Mouse (Mus musculus): ENCODE measurements around the gene Pomgnt2. TPM values are rescaled to one million over a fixed set of nuclear protein-coding genes. Genes with fewer than 3 reads are reported as not detected.

Pomgnt2 gene
- polyA plus RNA-seq, 1 experiment, result 4.0 TPM

DNA sequence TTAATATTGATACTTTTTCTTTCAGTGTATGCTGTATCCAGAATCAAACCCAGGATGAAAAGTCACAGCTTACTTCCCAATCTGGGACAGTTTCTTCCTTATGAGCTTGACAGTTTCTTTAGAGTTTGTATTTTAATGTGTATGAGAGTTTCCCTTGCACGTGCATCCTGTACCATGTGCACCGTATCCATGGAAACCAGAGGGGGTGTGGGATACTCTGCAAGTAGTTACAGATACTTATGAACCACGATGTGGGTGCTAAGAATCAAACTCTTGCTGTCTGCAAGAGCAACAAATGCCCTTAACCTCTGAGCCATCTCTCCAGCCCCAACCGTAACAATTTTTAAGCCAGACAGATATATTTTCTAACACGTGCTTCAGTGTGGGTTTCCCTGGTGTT is 5.9 kb downstream of the Pomgnt2 start:
- Histone ChIP-seq H3K4me3 (ENCODE audit: insufficient read depth, low read depth, low read length) (no peak overlapping the region), H3K4me1 (ENCODE audit: control insufficient read depth, insufficient read depth, insufficient read length, low read length) (peaks cover 4% of the 10 kb centered on the region), H3K27ac (replicated peaks; ENCODE audit: low read depth, low read length) (no peak overlapping the region)

DNA sequence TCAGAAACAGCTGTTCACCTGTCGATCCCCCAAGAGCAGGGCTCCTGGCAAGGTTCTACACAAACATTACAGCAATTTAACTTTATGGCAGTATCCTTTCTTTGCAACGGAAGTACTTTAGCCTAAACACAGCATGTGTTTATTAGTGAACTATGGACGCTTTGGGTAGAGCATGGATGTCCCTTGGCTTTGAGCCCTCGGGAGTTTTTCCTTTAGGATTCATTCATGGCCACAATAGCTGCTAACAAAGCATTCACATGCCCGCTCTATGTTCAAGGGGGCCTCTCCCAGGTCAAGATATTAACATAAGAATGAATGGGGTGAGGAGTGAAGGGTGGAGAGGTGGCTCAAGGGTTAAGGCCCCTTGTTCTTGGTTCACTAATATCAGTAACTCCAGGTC is 7.4 kb downstream of the Pomgnt2 start:
- peaks cover 4% of the 10 kb centered on the region for H3K4me1 ChIP-seq (ENCODE audit: control insufficient read depth, insufficient read depth, insufficient read length, low read length)
- H3K27ac ChIP-seq (replicated peaks; ENCODE audit: low read depth, low read length), result no peak overlapping the region
- no peak overlapping the region for H3K4me3 ChIP-seq (ENCODE audit: insufficient read depth, low read depth, low read length)

DNA sequence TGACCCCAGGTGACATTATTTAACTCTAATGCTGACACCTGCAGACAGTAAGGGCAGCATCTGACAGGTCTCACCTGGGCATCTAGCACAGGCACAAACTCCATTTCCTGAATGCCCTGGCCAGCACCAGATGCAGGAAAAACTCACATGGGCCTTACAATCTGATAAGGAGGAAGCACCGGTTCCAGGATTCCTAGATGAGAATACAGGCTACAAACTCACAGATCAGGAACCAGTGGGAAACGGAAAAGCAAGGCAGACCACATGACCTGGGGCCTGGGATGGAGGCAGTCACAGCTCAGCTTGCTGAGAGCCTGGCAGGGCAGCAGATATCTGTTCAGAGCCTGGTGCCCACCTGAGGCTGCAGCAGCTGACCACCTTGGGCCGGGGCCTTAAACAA is 8.0 kb downstream of the Pomgnt2 start:
- H3K4me3 ChIP-seq (ENCODE audit: insufficient read depth, low read depth, low read length), result no peak overlapping the region
- H3K27ac ChIP-seq (replicated peaks; ENCODE audit: low read depth, low read length), result no peak overlapping the region
- H3K4me1 ChIP-seq (ENCODE audit: control insufficient read depth, insufficient read depth, insufficient read length, low read length), result peaks cover 4% of the 10 kb centered on the region; the same call in 1 of the 2 replicates

DNA sequence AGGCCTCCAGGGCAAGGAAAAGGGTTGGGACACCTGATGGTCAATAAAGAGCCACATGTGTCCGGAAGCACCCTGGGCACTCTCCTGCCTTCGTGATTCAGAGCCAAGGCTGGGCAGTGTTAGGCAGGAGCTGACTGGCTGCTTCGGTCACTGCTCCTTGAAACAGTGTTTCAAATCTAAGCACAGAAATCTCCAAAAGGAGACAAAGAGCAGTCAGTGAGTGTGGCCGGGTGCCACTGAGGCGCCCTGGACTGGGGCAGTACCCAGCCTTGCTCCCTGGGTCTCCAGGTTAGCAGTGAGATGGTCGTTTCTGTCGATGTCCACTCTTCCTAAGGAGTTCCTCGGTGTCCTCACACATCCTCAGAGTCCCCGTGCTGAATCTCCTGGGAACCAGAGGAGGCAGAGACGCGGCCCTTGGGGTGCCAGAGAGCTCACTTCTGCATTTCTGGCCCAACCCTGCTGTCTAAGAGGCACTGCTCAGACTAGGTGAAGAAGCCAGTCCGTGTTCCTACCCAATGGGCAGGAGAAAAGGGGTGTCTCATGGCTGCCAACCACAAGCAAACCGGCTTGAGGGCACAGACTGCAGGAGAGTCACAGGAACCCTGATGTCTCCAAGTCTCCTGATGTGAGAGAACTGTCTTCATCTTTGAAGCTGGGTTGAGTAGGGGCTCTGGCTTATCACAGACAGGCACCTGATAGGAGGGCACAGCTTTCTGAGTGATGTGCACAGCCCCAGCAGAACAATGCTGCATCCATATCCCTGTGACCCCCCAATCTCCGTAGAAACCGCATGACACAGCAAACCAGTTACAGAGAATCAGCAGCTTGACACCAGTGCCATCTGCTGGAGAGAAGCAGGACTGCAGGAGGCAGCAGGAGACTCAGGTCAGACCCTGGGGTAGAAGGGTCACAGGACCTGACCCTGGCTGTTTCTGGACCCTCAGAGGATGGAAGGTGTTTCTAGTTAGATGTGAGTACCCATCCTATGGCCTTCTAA is 12.1 kb downstream of the Pomgnt2 start:
- H3K4me3 ChIP-seq (ENCODE audit: insufficient read depth, low read depth, low read length), result no peak overlapping the region
- H3K27ac ChIP-seq (replicated peaks; ENCODE audit: low read depth, low read length), result no peak overlapping the region
- no peaks in the 10 kb centered on the region for H3K4me1 ChIP-seq (ENCODE audit: control insufficient read depth, insufficient read depth, insufficient read length, low read length)

GRCm38 (mm10) chr9:121983504-121983903 is 13.4 kb downstream of the Pomgnt2 start:
- Histone ChIP-seq H3K27ac (replicated peaks; ENCODE audit: low read depth, low read length) (no peak overlapping the region), H3K4me1 (ENCODE audit: control insufficient read depth, insufficient read depth, insufficient read length, low read length) (no peaks in the 10 kb centered on the region), H3K4me3 (ENCODE audit: insufficient read depth, low read depth, low read length) (no peak overlapping the region)

- H3K27ac ChIP-seq (replicated peaks; ENCODE audit: low read depth, low read length), result no peak overlapping the region
- no peaks in the 10 kb centered on the region for H3K4me1 ChIP-seq (ENCODE audit: control insufficient read depth, insufficient read depth, insufficient read length, low read length)
- no peak overlapping the region for H3K4me3 ChIP-seq (ENCODE audit: insufficient read depth, low read depth, low read length)
Observed at GRCm38 (mm10) chr9:121982665-121983064, 14.2 kb downstream of the Pomgnt2 start.

- Histone ChIP-seq H3K27ac (replicated peaks; ENCODE audit: low read depth, low read length) (no peak overlapping the region), H3K4me1 (ENCODE audit: control insufficient read depth, insufficient read depth, insufficient read length, low read length) (no peaks in the 10 kb centered on the region), H3K4me3 (ENCODE audit: insufficient read depth, low read depth, low read length) (no peak overlapping the region)
Observed at GRCm38 (mm10) chr9:121982214-121982613, 14.7 kb downstream of the Pomgnt2 start.

DNA sequence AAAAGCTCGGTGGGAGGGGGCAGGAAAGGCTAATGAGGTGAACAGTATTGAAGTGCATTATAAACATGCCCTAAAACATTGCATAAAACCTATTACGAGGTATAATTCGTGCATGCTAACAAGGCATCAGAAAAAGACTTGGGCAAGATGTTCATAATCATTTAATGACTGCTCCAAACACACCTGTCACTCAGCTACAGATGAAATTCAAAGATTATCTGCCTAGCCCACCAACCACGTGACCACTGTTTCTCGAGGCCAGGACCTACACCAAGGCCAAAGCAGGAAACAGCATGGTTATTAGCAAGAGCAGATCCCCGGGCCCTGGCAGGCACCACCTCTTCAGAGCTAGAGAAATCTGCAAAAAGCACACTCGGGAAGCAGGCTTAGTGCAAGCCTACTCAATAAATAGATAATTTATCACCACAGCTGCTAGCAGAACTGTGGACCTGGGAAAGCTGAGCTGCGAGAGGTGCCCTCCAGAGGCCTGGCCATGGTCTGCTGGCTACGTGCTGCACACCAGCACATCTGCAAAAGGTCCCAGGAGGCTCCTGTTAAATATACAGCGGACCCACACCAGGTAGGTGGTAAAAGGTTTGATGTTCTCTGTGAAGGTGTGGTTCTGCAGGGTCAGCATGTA is 15.3 kb downstream of the Pomgnt2 start:
- Histone ChIP-seq H3K4me3 (ENCODE audit: insufficient read depth, low read depth, low read length) (no peak overlapping the region), H3K4me1 (ENCODE audit: control insufficient read depth, insufficient read depth, insufficient read length, low read length) (no peaks in the 10 kb centered on the region), H3K27ac (replicated peaks; ENCODE audit: low read depth, low read length) (no peak overlapping the region)

GRCm38 (mm10) chr9:121981046-121981445 is 15.9 kb downstream of the Pomgnt2 start:
- Histone ChIP-seq H3K27ac (replicated peaks; ENCODE audit: low read depth, low read length) (no peak overlapping the region), H3K4me1 (ENCODE audit: control insufficient read depth, insufficient read depth, insufficient read length, low read length) (no peaks in the 10 kb centered on the region), H3K4me3 (ENCODE audit: insufficient read depth, low read depth, low read length) (no peak overlapping the region)

DNA sequence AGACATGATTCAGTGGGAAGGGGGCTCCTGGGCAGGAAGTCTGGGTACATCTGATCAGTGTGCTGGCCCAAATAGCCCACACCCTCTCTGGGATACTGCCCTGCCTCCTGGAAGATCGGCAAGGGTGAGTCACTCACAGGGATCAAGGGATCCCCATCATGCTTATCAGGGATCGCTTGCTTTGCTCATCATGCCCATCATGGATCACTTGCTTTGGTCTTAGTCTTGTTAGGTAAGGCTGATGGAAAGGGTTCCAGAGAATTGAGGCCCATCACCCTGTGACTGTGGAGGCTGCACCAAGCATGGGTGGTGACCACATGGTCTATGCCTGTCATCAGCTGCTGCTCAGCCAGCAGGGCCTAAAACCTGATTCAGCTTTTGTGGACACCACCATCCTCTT is 21.6 kb downstream of the Pomgnt2 start:
- H3K4me1 ChIP-seq (ENCODE audit: control insufficient read depth, insufficient read depth, insufficient read length, low read length), result no peaks in the 10 kb centered on the region
- H3K4me3 ChIP-seq (ENCODE audit: insufficient read depth, low read depth, low read length), result no peak overlapping the region
- no peak overlapping the region for H3K27ac ChIP-seq (replicated peaks; ENCODE audit: low read depth, low read length)

- peaks cover 2% of the 10 kb centered on the region; the same call in 1 of the 2 replicates for H3K4me1 ChIP-seq (ENCODE audit: control insufficient read depth, insufficient read depth, insufficient read length, low read length)
- no peak overlapping the region for H3K4me3 ChIP-seq (ENCODE audit: insufficient read depth, low read depth, low read length)
- no peak overlapping the region; the same call in 1 of the 2 replicates for H3K27ac ChIP-seq (replicated peaks; ENCODE audit: low read depth, low read length)
Observed at GRCm38 (mm10) chr9:121974141-121974986, 22.5 kb downstream of the Pomgnt2 start.

DNA sequence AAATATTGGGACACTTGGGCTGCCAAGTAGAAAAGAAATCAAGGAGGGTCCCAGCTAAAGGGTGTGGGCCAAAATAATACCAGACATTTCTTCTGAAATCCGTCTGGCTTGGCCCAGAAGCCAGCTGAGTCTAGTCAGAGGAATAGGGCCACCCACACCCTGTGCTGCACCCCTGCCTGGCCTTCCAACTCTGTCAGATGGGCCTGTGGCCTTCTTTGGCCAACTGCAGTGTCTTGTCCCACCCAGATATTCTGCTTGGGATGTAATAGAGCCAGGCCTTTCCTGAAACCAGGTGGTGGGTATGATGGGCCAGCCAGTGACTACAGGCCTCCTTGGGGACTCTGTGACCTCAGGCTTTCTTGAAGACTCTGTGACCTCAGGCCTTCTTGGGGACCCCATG is 23.7 kb downstream of the Pomgnt2 start:
- peaks cover 2% of the 10 kb centered on the region; the same call in 1 of the 2 replicates for H3K4me1 ChIP-seq (ENCODE audit: control insufficient read depth, insufficient read depth, insufficient read length, low read length)
- no peak overlapping the region for H3K4me3 ChIP-seq (ENCODE audit: insufficient read depth, low read depth, low read length)
- no peak overlapping the region for H3K27ac ChIP-seq (replicated peaks; ENCODE audit: low read depth, low read length)

DNA sequence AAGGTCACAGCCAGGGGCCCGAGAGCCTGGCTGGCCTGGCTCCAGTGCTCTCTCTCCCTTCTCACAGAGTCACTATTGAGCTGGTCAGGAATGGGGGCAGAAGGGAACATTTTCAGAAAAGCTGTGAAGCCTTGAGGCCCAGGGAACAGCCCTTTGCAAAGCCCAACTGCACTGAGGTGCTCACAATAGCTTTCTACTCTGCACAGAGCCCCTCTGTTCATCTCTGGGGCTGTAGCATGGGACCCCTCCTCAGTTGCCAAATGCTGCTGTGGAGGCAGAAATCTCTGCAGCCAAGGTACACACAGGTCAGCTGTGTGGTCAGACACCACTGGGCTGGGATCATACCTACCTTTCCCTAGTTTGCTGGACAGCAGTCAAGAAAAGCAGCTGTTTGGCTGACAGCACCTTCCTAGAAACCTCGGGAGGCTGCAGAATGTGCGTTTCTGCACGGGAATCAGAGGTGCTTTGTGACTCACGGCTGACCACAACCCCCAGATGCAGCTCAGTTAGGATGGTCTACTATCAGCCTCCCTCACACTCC is 27.0 kb downstream of the Pomgnt2 start:
- H3K4me1 ChIP-seq (ENCODE audit: control insufficient read depth, insufficient read depth, insufficient read length, low read length), result peaks cover 2% of the 10 kb centered on the region; the same call in 1 of the 2 replicates
- no peak overlapping the region for H3K27ac ChIP-seq (replicated peaks; ENCODE audit: low read depth, low read length)
- H3K4me3 ChIP-seq (ENCODE audit: insufficient read depth, low read depth, low read length), result no peak overlapping the region

DNA sequence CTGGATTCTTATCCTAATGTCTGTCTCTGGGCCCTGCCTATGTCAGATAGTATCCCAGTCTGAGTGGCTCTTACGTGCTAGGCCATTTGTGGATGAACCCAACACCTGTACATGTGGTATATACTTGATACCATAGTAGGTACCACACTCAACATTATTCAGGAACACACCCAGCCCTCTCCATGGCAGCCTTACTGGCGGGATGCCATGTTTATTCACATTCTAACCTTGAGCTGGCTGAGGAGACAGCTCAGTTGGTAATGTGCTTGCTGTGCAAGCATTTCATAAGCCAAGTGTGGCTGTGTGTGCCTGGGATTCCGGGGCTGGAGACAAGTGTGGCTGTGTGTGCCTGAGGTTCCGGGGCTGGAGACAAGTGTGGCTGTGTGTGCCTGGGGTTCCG is 28.7 kb downstream of the Pomgnt2 start:
- Histone ChIP-seq H3K4me3 (ENCODE audit: insufficient read depth, low read depth, low read length) (no peak overlapping the region), H3K4me1 (ENCODE audit: control insufficient read depth, insufficient read depth, insufficient read length, low read length) (peaks cover 2% of the 10 kb centered on the region; the same call in 1 of the 2 replicates), H3K27ac (replicated peaks; ENCODE audit: low read depth, low read length) (no peak overlapping the region)

DNA sequence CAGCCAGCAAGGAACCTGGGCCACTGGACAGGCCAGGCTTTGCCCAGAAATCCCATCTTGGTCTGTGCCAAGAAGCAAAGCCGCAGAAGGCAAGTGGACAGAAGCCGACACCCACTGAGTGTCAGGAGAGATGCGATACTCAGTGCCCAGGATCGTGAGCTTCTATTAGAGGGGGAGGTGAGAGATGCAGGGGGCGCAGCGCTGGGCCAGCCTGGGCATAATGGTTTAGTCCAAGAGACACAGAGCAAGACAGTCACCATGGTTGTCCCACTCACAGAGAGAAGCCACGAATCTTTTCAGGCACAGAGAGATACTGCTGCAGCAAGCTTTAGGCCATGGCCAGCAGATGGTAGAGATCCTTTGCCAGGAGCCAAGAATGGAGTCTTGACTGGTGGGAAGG is 32.0 kb downstream of the Pomgnt2 start:
- no peak overlapping the region for H3K27ac ChIP-seq (replicated peaks; ENCODE audit: low read depth, low read length)
- peaks cover 1% of the 10 kb centered on the region; the same call in 1 of the 2 replicates for H3K4me1 ChIP-seq (ENCODE audit: control insufficient read depth, insufficient read depth, insufficient read length, low read length)
- H3K4me3 ChIP-seq (ENCODE audit: insufficient read depth, low read depth, low read length), result no peak overlapping the region
